Mouse (Mus musculus) CH12.LX (cell line): ENCODE measurements around the gene Srgap1. TPM values are rescaled to one million over a fixed set of nuclear protein-coding genes. Genes with fewer than 3 reads are reported as not detected.

Source experiments
- DNase-seq: peaks from one replicate; pipeline ENCODE4 v3.0.0-alpha.2; 2013; ENCODE audit errors: extremely low read depth
- H3K27ac ChIP-seq: 2 replicates; pipeline ENCODE4 v1.5.1; 2012; ENCODE audit warnings: low read depth, mild to moderate bottlenecking, control low read depth, moderate library complexity; ENCODE audit not compliant: insufficient read depth
- H3K27me3 ChIP-seq: replicated peaks from 2 replicates; pipeline ENCODE3; 2012; ENCODE audit warnings: inconsistent platforms
- H3K36me3 ChIP-seq, 2 experiments: replicated peaks in 1 of 2; 2 replicates each; pipeline versions ENCODE3 to v1.6.1; 2012; ENCODE audit warnings: inconsistent platforms in 1 of 2, low read length in 1 of 2, mild to moderate bottlenecking in 1 of 2, mixed read lengths in 1 of 2, moderate library complexity in 1 of 2; ENCODE audit not compliant: control insufficient read depth in 1 of 2, insufficient read depth in 1 of 2
- H3K4me1 ChIP-seq, 2 experiments: 2 replicates each; pipeline ENCODE4 v1.6.1; 2012; ENCODE audit warnings: inconsistent platforms in 1 of 2, moderate library complexity in 1 of 2; ENCODE audit not compliant: insufficient read depth in 2 of 2, control insufficient read depth in 1 of 2
- H3K4me2 ChIP-seq: 2 replicates; pipeline ENCODE4 v1.6.1; 2012; ENCODE audit warnings: low read depth, mild to moderate bottlenecking, control low read depth; ENCODE audit not compliant: poor library complexity, insufficient read depth, severe bottlenecking
- H3K4me3 ChIP-seq, 3 experiments: fragments of 150-350 bp in 1 of 3; sonication (generic) in 1 of 3; replicated peaks in 1 of 3; 2 replicates each; pipeline versions ENCODE3 to v1.5.1; 2011 to 2012; ENCODE audit warnings: low read depth in 2 of 3, low read length in 2 of 3, mild to moderate bottlenecking in 2 of 3, moderate library complexity in 2 of 3, control low read depth in 1 of 3, improper control_type of control experiment in 1 of 3, inconsistent platforms in 1 of 3, mixed read lengths in 1 of 3; ENCODE audit not compliant: poor library complexity in 1 of 3
- H3K79me2 ChIP-seq: replicated peaks from 2 replicates; pipeline ENCODE4 v1.6.1; 2012; ENCODE audit warnings: mild to moderate bottlenecking, moderate library complexity; ENCODE audit not compliant: control insufficient read depth, poor library complexity, insufficient read depth, severe bottlenecking; ENCODE audit errors: extremely low read depth
- H3K9ac ChIP-seq: 2 replicates; pipeline ENCODE4 v1.6.1; 2012; ENCODE audit warnings: low read depth, mild to moderate bottlenecking, control low read depth, moderate library complexity; ENCODE audit not compliant: insufficient read depth
- H3K9me3 ChIP-seq: replicated peaks from 2 replicates; pipeline ENCODE3; 2012; ENCODE audit warnings: low read length, inconsistent platforms, mixed read lengths
- CHD2 ChIP-seq: IDR thresholded peaks from 2 replicates; pipeline ENCODE4 v1.6.1; 2011; ENCODE audit warnings: low read length, improper control_type of control experiment
- CTCF ChIP-seq, 2 experiments: IDR thresholded peaks in 1 of 2; conservative IDR thresholded peaks in 1 of 2; 2 replicates each; pipeline ENCODE4 v1.5.1; 2011 to 2012; ENCODE audit warnings: low read depth in 2 of 2, low read length in 2 of 2, improper control_type of control experiment in 1 of 2, inconsistent platforms in 1 of 2, mild to moderate bottlenecking in 1 of 2, moderate library complexity in 1 of 2
- E2F4 ChIP-seq: IDR thresholded peaks from 2 replicates; pipeline ENCODE4 v1.6.1; 2011; ENCODE audit warnings: low read depth, low read length, improper control_type of control experiment; ENCODE audit not compliant: insufficient replicate concordance
- ELF1 ChIP-seq: IDR thresholded peaks from 2 replicates; pipeline ENCODE4 v1.6.1; 2014; ENCODE audit warnings: low read depth, mild to moderate bottlenecking, inconsistent platforms, low read length, improper control_type of control experiment
- EP300 ChIP-seq: IDR thresholded peaks from 2 replicates; pipeline ENCODE4 v1.6.1; 2011; ENCODE audit warnings: low read length, improper control_type of control experiment
- ETS1 ChIP-seq: conservative IDR thresholded peaks from 2 replicates; pipeline ENCODE4 v1.6.1; 2012; ENCODE audit warnings: low read depth, mild to moderate bottlenecking, inconsistent platforms, low read length, improper control_type of control experiment, moderate library complexity
- GABPA ChIP-seq: IDR thresholded peaks from 2 replicates; pipeline ENCODE4 v1.6.1; 2012; ENCODE audit warnings: low read depth, low read length, improper control_type of control experiment, inconsistent platforms; ENCODE audit not compliant: insufficient replicate concordance
- IRF4 ChIP-seq: IDR thresholded peaks from 2 replicates; pipeline ENCODE4 v1.6.1; 2014; ENCODE audit warnings: low read depth, mild to moderate bottlenecking, inconsistent platforms, low read length, improper control_type of control experiment
- JUN ChIP-seq: IDR thresholded peaks from 2 replicates; pipeline ENCODE4 v1.6.1; 2011; ENCODE audit warnings: low read depth, mild to moderate bottlenecking, low read length, improper control_type of control experiment, moderate library complexity; ENCODE audit not compliant: insufficient read depth
- MAX ChIP-seq: IDR thresholded peaks from 2 replicates; pipeline ENCODE4 v1.6.1; 2011; ENCODE audit warnings: low read length, improper control_type of control experiment
- MAZ ChIP-seq: IDR thresholded peaks from 2 replicates; pipeline ENCODE4 v1.6.1; 2012; ENCODE audit warnings: low read depth, mild to moderate bottlenecking, inconsistent platforms, low read length, improper control_type of control experiment, moderate library complexity
- MEF2A ChIP-seq: IDR thresholded peaks from 2 replicates; pipeline ENCODE4 v1.6.1; 2014; ENCODE audit warnings: low read depth, mild to moderate bottlenecking, inconsistent platforms, low read length, improper control_type of control experiment, borderline replicate concordance
- MXI1 ChIP-seq: IDR thresholded peaks from 2 replicates; pipeline ENCODE4 v1.6.1; 2011; ENCODE audit warnings: mild to moderate bottlenecking, low read depth, low read length, improper control_type of control experiment
- MYC ChIP-seq: IDR thresholded peaks from 2 replicates; pipeline ENCODE4 v1.6.1; 2011; ENCODE audit warnings: low read depth, mild to moderate bottlenecking, improper control_type of control experiment, low read length
- NRF1 ChIP-seq: IDR thresholded peaks from 2 replicates; pipeline ENCODE4 v1.6.1; 2014; ENCODE audit warnings: low read depth, mild to moderate bottlenecking, inconsistent platforms, low read length, improper control_type of control experiment, moderate library complexity
- POLR2A ChIP-seq: IDR thresholded peaks from 2 replicates; pipeline ENCODE4 v1.6.1; 2011; ENCODE audit warnings: low read depth, mild to moderate bottlenecking, improper control_type of control experiment, low read length
- RAD21 ChIP-seq: IDR thresholded peaks from 2 replicates; pipeline ENCODE4 v1.6.1; 2011; ENCODE audit warnings: low read depth, mild to moderate bottlenecking, low read length, improper control_type of control experiment, moderate library complexity
- RCOR1 ChIP-seq: conservative IDR thresholded peaks from 2 replicates; pipeline ENCODE4 v1.6.1; 2012; ENCODE audit warnings: low read depth, mild to moderate bottlenecking, inconsistent platforms, low read length, improper control_type of control experiment
- SIN3A ChIP-seq: IDR thresholded peaks from 2 replicates; pipeline ENCODE4 v1.6.1; 2012; ENCODE audit warnings: low read length, improper control_type of control experiment, inconsistent platforms
- SMC3 ChIP-seq: IDR thresholded peaks from 2 replicates; pipeline ENCODE4 v1.6.1; 2011; ENCODE audit warnings: low read depth, low read length, improper control_type of control experiment
- TBP ChIP-seq: conservative IDR thresholded peaks from 2 replicates; pipeline ENCODE4 v1.6.1; 2011; ENCODE audit warnings: low read depth, low read length, improper control_type of control experiment
- TCF12 ChIP-seq: IDR thresholded peaks from 2 replicates; pipeline ENCODE4 v1.6.1; 2014; ENCODE audit warnings: low read depth, mild to moderate bottlenecking, inconsistent platforms, low read length, improper control_type of control experiment
- USF2 ChIP-seq: conservative IDR thresholded peaks from 2 replicates; pipeline ENCODE4 v1.6.1; 2011; ENCODE audit warnings: low read depth, low read length, improper control_type of control experiment
- ZKSCAN1 ChIP-seq: IDR thresholded peaks from 2 replicates; pipeline ENCODE4 v1.6.1; 2012; ENCODE audit warnings: low read depth, inconsistent platforms, low read length, improper control_type of control experiment, borderline replicate concordance
- ZMIZ1 ChIP-seq: IDR thresholded peaks from 2 replicates; pipeline ENCODE4 v1.6.1; 2012; ENCODE audit warnings: low read depth, mild to moderate bottlenecking, inconsistent platforms, low read length, improper control_type of control experiment
- ZNF384 ChIP-seq: IDR thresholded peaks from 2 replicates; pipeline ENCODE4 v1.6.1; 2012; ENCODE audit warnings: low read depth, low read length, improper control_type of control experiment, inconsistent platforms
- dilution Hi-C: fragments of 300-500 bp; cut with MboI; formaldehyde crosslinking; loops from 2 replicates; pipeline ENCODE4 v1.14.3; 2020; ENCODE audit warnings: low sequenced_read_pairs; ENCODE audit not compliant: extremely low pct_unique_long_range_greater_than_20kb, extremely low pct_ligation_motif_present
- in situ Hi-C: fragments of 300-500 bp; cut with MboI; formaldehyde crosslinking; loops from 3 replicates; pipeline ENCODE4 v1.14.3; 2019; ENCODE audit warnings: low sequenced_read_pairs, low pct_ligation_motif_present, low pct_unique_long_range_greater_than_20kb, mixed read lengths
- polyA plus RNA-seq: library from polyadenylated mRNA; unstranded; fragments of >175 nt; gene quantifications from 2 replicates; pipeline ENCODE4 v1.2.1, GENCODE M21; 2012; ENCODE audit warnings: low read depth; ENCODE audit not compliant: insufficient read length
- total RNA-seq, 2 experiments: library from RNA; depleted of rRNA; stranded (reverse); fragments of 300-350 nt in 1 of 2; fragments of >200 nt in 1 of 2; gene quantifications; 2 replicates each; pipeline ENCODE4 v1.2.3; 2012 to 2014

Gene Srgap1
- total and polyA plus RNA-seq, 3 experiments, result not detected

GRCm38 (mm10) chr10:122002930-122003329, 44.2 kb downstream of the Srgap1 start:
- H3K4me1 ChIP-seq, result peaks cover 0 to 8% of the 10 kb centered on the region in 2 experiments; a peak in 1 of 4 replicates
- dilution Hi-C loops (no loop called here), in situ Hi-C loops (no loop called here)
- TF ChIP-seq JUN, result no peak
- TF ChIP-seq SMC3, result no peak
- TF ChIP-seq IRF4, result no peak
- no peak for TF ChIP-seq MYC
- TF ChIP-seq USF2, result no peak
- no peak for TF ChIP-seq MAX
- TF ChIP-seq ELF1, result no peak
- no peak for TF ChIP-seq TBP
- no peak for TF ChIP-seq E2F4
- no peak for TF ChIP-seq MAZ
- no peak for TF ChIP-seq EP300
- TF ChIP-seq SIN3A, result no peak
- TF ChIP-seq, all 38 proteins: peak for 0
- no peak for DNase-seq
- Histone ChIP-seq H3K27me3 (no peaks in the 10 kb centered on the region), H3K9ac (no peak overlapping the region), H3K36me3 (no peaks in the 10 kb centered on the region), H3K79me2 (no peaks in the 10 kb centered on the region), H3K4me3 (no peak overlapping the region), H3K27ac (no peak overlapping the region), H3K9me3 (no peaks in the 10 kb centered on the region), H3K4me2 (no peak overlapping the region)

- Histone ChIP-seq H3K27ac (no peak overlapping the region), H3K36me3 (no peaks in the 10 kb centered on the region), H3K27me3 (no peaks in the 10 kb centered on the region), H3K4me1 (no peaks in the 10 kb centered on the region), H3K79me2 (no peaks in the 10 kb centered on the region), H3K4me2 (no peak overlapping the region), H3K9me3 (no peaks in the 10 kb centered on the region), H3K4me3 (no peak overlapping the region)
- no peak for DNase-seq
- dilution Hi-C loops, result no loop called here
- no peak for TF ChIP-seq NRF1
- TF ChIP-seq CHD2, result no peak
- no peak for TF ChIP-seq MYC
- TF ChIP-seq SMC3, result no peak
- no peak for TF ChIP-seq ZMIZ1
- no peak for TF ChIP-seq MXI1
- no peak for TF ChIP-seq GABPA
- TF ChIP-seq ZNF384, result no peak
- no peak for TF ChIP-seq MEF2A
- TF ChIP-seq MAX, result no peak
- no peak for TF ChIP-seq POLR2A
- no peak for TF ChIP-seq TCF12
- TF ChIP-seq RAD21, result no peak
- no peak for TF ChIP-seq CTCF (conservative IDR thresholded peaks at IDR 0.05 in 1 of 2, IDR thresholded peaks at IDR 0.05 in 1 of 2; ENCODE audit: low read depth in 2 of 2, low read length in 2 of 2)
- TF ChIP-seq ETS1, result no peak
- TF ChIP-seq SIN3A, result no peak
- TF ChIP-seq ZKSCAN1, result no peak
- no peak for TF ChIP-seq RCOR1
- TF ChIP-seq, all 38 proteins: peak for 0
- in situ Hi-C loops, result no loop called here
- no peak overlapping the region for H3K9ac ChIP-seq
Observed at GRCm38 (mm10) chr10:121998806-121999205, 48.3 kb downstream of the Srgap1 start.
